Mouse (Mus musculus) brain, adult 2 months (tissue): Measurements from ENCODE around the gene Cep295.
A peak's percentile ranks its signal among the peaks of the same experiment; 100 is the strongest.
"Not testable (repeated sequence)": the region's sequence is repeated elsewhere in the genome, so short reads cannot be mapped to it uniquely, and the experiment has no call there.

Source experiments
- DNase-seq: peaks from one replicate; pipeline ENCODE4 v3.0.0; 2011; ENCODE audit warnings: low read depth, low spot score

Cep295 gene

DNA sequence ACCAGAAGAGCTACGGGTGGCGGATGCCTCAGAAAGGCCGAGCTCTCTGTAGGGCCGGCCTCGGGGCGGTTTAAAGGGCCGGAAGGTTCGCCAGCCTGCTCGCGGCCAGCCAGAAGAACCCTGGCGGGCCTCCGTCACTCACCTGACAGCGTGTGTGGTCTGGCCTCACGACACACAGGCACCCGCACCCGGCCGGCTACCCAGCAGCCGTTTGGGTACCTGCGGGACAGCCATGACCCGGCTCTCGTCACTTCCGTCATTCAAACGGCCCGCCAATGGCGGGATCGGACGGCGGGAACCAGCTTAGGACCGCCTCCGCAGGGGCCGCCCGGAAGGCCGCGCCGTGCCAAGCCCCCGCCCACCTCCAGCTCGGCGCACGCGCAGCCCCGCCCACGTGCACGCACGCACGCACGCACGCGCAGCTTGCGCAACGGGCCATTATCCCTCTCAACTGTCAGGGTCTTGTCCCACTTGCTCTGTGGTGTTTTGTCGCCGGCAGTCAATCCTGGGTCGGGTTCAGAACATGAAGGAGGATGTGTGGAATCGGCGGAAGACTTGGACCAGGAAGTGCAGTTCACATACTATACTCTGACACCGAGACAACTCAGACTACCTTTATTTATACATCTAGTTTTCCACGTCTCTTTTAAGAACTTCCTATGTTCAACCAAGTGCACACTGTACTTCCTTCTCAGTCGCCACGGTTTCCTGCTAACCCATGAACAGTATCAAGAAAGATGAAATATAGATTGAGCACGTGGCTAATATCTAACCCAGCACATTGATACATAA, at the start of gene Cep295:
Gene Cep295 (minus strand): TSS at position 305 of the 792 bp plus-strand sequence.
- DNase-seq, result peak; percentile 98

DNA sequence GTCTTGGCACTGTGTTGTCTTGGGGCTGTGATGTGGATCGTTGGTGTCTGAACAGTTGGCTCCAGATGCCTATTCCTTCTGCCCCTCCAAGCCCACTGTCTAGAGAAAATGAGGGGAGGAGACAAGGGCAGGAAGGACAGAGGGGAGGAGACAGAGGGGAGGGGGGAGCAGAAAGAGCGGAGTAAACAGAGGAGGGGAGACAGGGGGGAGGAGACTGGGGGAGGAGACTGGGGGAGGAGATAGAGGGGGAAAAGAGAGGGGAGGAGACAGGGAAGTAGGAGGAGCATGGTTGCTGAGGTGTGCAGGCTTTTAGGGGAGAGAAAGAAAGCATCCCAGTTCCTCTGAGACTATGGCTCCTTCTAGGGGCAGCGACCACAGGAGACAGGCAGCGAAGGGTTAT, 40.0 kb upstream of the Cep295 start:
- no peak for DNase-seq

DNA sequence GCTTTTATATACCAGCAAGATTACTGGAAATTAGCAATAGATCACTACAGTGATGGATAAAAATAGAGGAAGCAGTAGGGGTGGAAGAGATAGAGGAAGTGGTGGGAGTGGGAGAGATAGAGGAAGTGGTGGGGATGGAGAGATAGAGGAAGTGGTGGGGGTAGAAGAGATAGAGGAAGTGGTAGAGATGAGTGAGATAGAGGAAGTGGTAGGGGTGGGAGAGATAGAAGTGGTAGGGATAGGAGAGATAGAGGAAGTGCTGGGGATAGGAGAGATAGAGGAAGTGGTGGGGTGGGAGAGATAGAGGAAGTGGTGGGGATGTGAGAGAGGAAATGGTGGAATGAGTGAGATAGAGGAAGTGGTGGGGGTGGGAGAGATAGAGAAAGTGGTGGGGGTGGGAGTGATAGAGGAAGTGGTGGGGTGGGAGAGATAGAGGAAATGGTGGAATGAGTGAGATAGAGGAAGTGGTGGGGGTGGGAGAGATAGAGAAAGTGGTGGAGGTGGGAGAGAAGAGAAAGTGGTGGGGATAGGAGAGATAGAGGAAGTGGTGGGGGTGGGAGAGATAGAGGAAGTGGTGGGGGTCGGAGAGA, 37.9 kb upstream of the Cep295 start:
- DNase-seq, result no peak

DNA sequence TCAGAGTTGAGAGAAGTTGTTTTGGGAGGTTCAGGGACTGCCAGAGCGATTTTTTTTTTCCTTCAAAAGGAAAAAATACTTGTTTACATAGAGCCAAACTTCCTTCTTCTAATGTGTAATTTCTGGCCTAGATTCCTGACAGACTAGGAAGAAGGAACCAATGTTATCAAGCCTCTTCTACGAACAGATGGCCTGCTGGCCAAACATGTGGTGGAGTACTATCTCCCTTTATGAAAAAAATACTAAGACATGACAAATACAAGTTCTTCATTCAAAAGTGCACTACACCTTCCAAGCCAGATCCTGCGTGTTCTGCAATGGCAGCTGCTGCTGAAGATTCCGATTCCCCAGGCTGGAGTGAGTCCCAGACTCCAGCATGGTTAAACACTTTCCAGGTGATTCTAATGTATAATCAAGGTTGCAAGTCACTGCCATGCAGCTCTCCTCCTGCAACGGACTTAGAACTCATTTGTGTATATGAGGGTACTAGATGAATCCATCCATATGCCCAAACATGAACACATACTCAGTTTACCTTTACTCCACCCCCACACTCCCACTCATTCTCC, 29.6 kb upstream of the Cep295 start:
- DNase-seq, result peak; percentile 19

DNA sequence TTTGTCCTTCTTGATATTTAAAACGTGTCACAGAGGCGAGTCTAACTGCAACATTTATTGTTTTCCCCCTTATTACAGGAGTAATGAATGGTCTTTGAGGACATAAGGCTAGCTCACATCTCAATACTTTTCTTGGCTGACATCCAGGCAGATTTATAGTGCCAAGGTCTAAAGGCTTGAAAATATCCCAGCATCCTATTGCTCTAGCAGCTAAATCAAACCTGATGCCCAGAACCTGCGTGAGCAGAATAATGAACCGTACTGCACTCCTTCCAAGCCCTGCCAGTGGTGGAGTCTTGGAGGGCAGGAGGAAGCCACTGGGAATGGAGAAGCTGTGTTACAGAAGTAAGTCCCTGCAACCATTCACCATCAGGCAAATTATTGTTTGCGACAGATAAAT, 26.7 kb upstream of the Cep295 start:
- peak; percentile 3 for DNase-seq

GRCm38 (mm10) chr9:15366260-15366659, 8.7 kb upstream of the Cep295 start:
- DNase-seq, result no peak

DNA sequence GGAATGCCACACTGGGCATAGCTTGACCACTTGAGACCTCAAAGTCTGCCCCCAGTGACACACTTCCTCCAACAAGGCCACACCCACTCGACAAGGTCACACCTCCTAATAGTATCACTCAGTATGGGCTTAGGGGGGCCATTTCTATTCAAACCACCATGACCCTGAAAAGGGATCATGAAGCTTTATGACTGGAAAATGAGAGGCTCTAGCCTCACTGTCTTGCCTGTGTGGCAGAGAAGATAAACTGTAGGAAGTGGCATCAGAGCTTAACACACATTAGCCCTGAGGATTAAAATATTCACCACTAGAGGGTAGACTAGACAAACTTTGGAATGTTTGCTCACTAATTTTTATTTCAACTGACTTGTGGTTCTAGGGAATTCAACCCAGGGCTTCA, 8.3 kb upstream of the Cep295 start:
- DNase-seq, result peak; percentile 47

- DNase-seq, result no peak
Measured at GRCm38 (mm10) chr9:15364843-15365242, 7.3 kb upstream of the Cep295 start.

DNA sequence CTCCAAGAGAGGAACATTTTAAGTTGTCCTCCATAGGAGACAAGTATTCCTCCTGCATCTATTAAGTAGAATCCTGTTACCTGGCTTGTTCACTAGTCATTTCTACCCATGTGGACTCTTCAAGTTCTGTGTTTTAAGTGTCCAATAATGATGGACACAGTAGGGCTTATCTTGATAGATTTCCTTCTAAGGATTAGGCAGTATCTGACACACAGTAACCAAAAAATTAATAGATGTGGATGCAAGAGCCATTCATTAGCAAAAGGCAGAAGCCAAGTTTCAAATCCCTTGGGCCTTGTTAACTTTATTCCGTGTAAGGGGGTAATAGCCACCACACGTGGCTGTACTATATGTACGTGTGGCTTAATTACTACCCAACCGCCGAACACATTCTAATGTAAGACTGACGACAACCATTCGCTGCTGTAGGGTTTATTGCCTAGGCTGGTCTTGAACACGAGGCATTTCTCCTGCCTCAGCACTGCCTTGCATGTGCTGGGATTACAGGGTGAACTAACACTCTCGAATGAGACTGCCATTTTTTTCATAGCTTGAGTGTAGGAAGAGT, 588 bp downstream of the Cep295 start:
- DNase-seq, result no peak

- peak; percentile 6 for DNase-seq
Measured at GRCm38 (mm10) chr9:15349925-15350324, 7.7 kb downstream of the Cep295 start.

DNA sequence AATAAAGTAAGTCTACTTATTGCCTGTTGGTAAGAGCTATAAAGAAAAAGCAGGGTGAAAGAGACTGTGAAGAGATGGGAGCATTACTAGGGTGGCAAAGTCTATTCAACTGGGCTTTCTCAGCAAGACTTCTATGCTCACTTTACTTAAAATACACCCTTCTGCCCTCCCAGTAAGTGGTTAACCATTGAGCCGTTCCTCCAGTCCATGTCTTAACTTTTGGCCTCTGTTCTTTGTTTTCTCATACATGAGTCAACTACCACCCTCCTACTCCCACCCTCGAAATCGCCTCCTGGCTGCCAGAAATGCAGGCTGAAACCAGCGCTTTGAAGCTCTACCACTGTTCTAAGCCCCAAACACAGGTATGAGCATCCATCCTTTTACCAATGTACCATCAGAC, 19.8 kb downstream of the Cep295 start:
- DNase-seq, result no peak

- DNase-seq, result no peak
Measured at GRCm38 (mm10) chr9:15318170-15318742, 39.3 kb downstream of the Cep295 start.

- no peak for DNase-seq
Measured at GRCm38 (mm10) chr9:15317223-15318169, 40.1 kb downstream of the Cep295 start.

DNA sequence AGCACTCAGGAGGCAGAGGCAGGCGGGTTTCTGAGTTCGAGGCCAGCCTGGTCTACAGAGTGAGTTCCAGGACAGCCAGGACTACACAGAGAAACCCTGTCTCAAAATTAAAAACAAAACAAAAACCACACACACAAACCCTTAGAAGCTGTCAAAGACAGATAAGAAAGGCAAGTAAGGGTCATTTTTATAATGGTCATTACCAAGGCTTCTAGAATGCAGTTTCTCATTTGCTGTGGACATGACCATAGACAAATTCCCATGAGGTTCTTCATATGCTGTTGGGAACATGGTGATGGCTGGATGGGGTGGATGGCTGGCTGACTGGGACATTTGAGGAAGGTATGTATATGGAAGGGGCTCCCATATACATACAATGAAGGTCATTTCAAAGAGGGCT, 41.3 kb downstream of the Cep295 start:
- not testable (repeated sequence) for DNase-seq

DNA sequence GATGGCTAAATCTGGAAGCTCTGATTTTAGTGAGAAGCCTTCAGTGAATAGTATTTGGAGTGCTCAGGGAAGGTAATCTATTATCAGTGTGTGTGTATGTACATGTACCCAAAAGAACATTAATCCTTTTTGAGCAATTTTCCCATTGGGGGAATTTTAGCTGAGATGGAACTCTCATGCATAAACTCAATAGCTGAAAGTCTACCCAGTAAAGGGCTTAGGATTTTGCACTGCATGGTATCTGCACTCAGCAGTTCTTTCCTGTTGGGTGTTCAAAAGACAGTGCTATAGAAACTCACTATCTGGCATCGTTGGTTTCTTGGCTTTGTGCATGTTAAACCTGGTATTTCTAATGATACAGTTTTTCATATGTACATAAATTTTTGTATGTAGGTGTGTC, 43.0 kb downstream of the Cep295 start:
- no peak for DNase-seq

GRCm38 (mm10) chr9:15313633-15314032, 44.0 kb downstream of the Cep295 start:
- no peak for DNase-seq

GRCm38 (mm10) chr9:15312054-15312735, 45.4 kb downstream of the Cep295 start:
- peak; percentile 30 for DNase-seq

DNA sequence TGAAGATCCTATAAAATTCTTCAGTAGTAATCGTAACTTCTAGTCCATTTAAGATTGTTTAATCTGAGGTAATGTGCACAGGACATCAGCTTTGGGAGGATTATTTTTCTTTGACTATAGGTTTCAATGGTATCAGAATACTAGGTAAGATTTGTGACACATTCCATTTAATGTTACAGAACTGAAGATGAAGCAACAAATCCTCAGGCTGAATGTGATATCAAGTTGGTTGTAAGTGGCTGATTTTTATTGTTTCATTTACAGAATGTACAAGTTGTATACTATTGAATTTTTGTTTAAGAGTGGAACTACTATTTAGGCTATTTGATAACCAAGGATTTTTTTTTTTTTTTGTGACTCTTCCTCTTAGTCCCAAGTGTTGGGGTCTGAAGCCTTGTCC, 47.4 kb downstream of the Cep295 start:
- DNase-seq, result no peak

DNA sequence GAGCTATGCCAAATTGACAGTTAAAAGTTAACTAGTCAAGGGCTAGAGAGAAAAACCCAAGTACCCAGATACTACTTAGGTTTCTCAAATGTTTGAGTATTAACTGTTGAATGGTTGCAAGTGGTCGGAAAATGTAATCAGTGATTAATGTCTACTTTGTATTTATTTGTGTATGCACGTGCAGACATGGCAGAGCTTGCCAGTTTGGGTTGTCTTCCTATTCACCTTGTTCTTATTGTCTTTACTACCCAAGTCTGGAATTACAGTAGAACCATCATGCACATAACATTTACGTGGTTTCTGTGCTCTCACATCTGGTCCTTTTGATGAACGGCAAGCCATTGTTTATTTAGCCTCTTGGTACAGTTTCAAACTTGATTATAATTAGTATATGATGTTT, 48.2 kb downstream of the Cep295 start:
- DNase-seq, result no peak

GRCm38 (mm10) chr9:15308254-15308653, 49.3 kb downstream of the Cep295 start:
- no peak for DNase-seq

- DNase-seq, result no peak
Measured at GRCm38 (mm10) chr9:15307257-15307656, 50.3 kb downstream of the Cep295 start.
